Mouse (Mus musculus): ENCODE results near the gene Rnf215. TPM values are rescaled to one million over a fixed set of nuclear protein-coding genes. Genes with fewer than 3 reads are reported as not detected.
"Not testable (repeated sequence)": the region's sequence is repeated elsewhere in the genome, so short reads cannot be mapped to it uniquely, and the experiment has no call there.

The Rnf215 gene
- polyA plus RNA-seq, 1 experiment = 9.1 TPM

- H3K9me3 ChIP-seq = peaks cover 25% of the 10 kb centered on the region
- peaks cover 69% of the 10 kb centered on the region for H3K4me1 ChIP-seq
- no peaks in the 10 kb centered on the region for H3K36me3 ChIP-seq (replicated peaks; ENCODE audit: low read length)
- peak overlapping the region; percentile 87 for H3K4me3 ChIP-seq (replicated peaks)
- H3K27me3 ChIP-seq (replicated peaks) = no peaks in the 10 kb centered on the region
- no peak for TF ChIP-seq FLI1 (IDR thresholded peaks at IDR 0.05; ENCODE audit: low read length)
- TF ChIP-seq GATA1 (IDR thresholded peaks at IDR 0.05; ENCODE audit: borderline replicate concordance, low read length) = no peak
These were observed 12.8 kb upstream of the Rnf215 start for GRCm38 (mm10) chr11:4122226-4122625.

- H3K4me1 ChIP-seq = peaks cover 62% of the 10 kb centered on the region
- peak within 1 kb of the TSS; percentile 87 for H3K4me3 ChIP-seq (replicated peaks)
- no peaks in the 10 kb centered on the region for H3K36me3 ChIP-seq (replicated peaks; ENCODE audit: low read length)
- TF ChIP-seq GATA1 (IDR thresholded peaks at IDR 0.05; ENCODE audit: borderline replicate concordance, low read length) = no peak
- TF ChIP-seq FLI1 (IDR thresholded peaks at IDR 0.05; ENCODE audit: low read length) = no peak
- H3K9me3 ChIP-seq = peaks cover 27% of the 10 kb centered on the region
- no peaks in the 10 kb centered on the region for H3K27me3 ChIP-seq (replicated peaks)
These were observed 12.0 kb upstream of the Rnf215 start, which contains the start of gene Sec14l2 for GRCm38 (mm10) chr11:4122742-4123579. Sec14l2 (minus strand) TSS chr11:4123415.

GRCm38 (mm10) chr11:4123922-4124321 lies 11.1 kb upstream of the Rnf215 start:
- Histone ChIP-seq H3K36me3 (replicated peaks; ENCODE audit: low read length) (no peaks in the 10 kb centered on the region), H3K4me3 (replicated peaks) (peak overlapping the region; percentile 87), H3K4me1 (peaks cover 52% of the 10 kb centered on the region), H3K9me3 (peaks cover 27% of the 10 kb centered on the region), H3K27me3 (replicated peaks) (no peaks in the 10 kb centered on the region)
- TF ChIP-seq FLI1 (IDR thresholded peaks at IDR 0.05; ENCODE audit: low read length) (no peak), GATA1 (IDR thresholded peaks at IDR 0.05; ENCODE audit: borderline replicate concordance, low read length) (no peak)

- peaks cover 27% of the 10 kb centered on the region for H3K9me3 ChIP-seq
- peaks cover 24% of the 10 kb centered on the region for H3K4me1 ChIP-seq
- H3K36me3 ChIP-seq (replicated peaks; ENCODE audit: low read length) = no peaks in the 10 kb centered on the region
- H3K27me3 ChIP-seq (replicated peaks) = peaks cover 8% of the 10 kb centered on the region
- no peak for TF ChIP-seq FLI1 (IDR thresholded peaks at IDR 0.05; ENCODE audit: low read length)
- TF ChIP-seq GATA1 (IDR thresholded peaks at IDR 0.05; ENCODE audit: borderline replicate concordance, low read length) = no peak
- no peak overlapping the region for H3K4me3 ChIP-seq (replicated peaks)
These were observed 7.9 kb upstream of the Rnf215 start for GRCm38 (mm10) chr11:4127059-4127458.

- peaks cover 34% of the 10 kb centered on the region for H3K9me3 ChIP-seq
- H3K4me3 ChIP-seq (replicated peaks); H3K36me3 ChIP-seq (replicated peaks; ENCODE audit: low read length); H3K27me3 ChIP-seq (replicated peaks); H3K4me1 ChIP-seq: not testable (repeated sequence)
These were observed 6.5 kb upstream of the Rnf215 start for GRCm38 (mm10) chr11:4128461-4128860.

GRCm38 (mm10) chr11:4133450-4133849 lies 1.6 kb upstream of the Rnf215 start:
- Histone ChIP-seq H3K36me3 (replicated peaks; ENCODE audit: low read length) (peaks cover 22% of the 10 kb centered on the region), H3K4me1 (peaks cover 38% of the 10 kb centered on the region), H3K27me3 (replicated peaks) (peaks cover 10% of the 10 kb centered on the region), H3K9me3 (peaks cover 9% of the 10 kb centered on the region), H3K4me3 (replicated peaks) (no peak overlapping the region)
- TF ChIP-seq GATA1 (IDR thresholded peaks at IDR 0.05; ENCODE audit: borderline replicate concordance, low read length) = no peak
- no peak for TF ChIP-seq FLI1 (IDR thresholded peaks at IDR 0.05; ENCODE audit: low read length)

- H3K4me1 ChIP-seq = peaks cover 38% of the 10 kb centered on the region
- H3K4me3 ChIP-seq (replicated peaks) = peak overlapping the region; percentile 99
- H3K36me3 ChIP-seq (replicated peaks; ENCODE audit: low read length) = peaks cover 31% of the 10 kb centered on the region
- peaks cover 10% of the 10 kb centered on the region for H3K27me3 ChIP-seq (replicated peaks)
- TF ChIP-seq GATA1 (IDR thresholded peaks at IDR 0.05; ENCODE audit: borderline replicate concordance, low read length) (no peak), FLI1 (IDR thresholded peaks at IDR 0.05; ENCODE audit: low read length) (no peak)
- peaks cover 9% of the 10 kb centered on the region for H3K9me3 ChIP-seq
These were observed 602 bp upstream of the Rnf215 start for GRCm38 (mm10) chr11:4134400-4134799.

GRCm38 (mm10) chr11:4138964-4139363 lies 4.0 kb downstream of the Rnf215 start:
- Histone ChIP-seq H3K9me3 (no peaks in the 10 kb centered on the region), H3K36me3 (replicated peaks; ENCODE audit: low read length) (peaks cover 77% of the 10 kb centered on the region), H3K27me3 (replicated peaks) (no peaks in the 10 kb centered on the region), H3K4me1 (peaks cover 54% of the 10 kb centered on the region), H3K4me3 (replicated peaks) (no peak overlapping the region)
- TF ChIP-seq GATA1 (IDR thresholded peaks at IDR 0.05; ENCODE audit: borderline replicate concordance, low read length) (no peak), FLI1 (IDR thresholded peaks at IDR 0.05; ENCODE audit: low read length) (no peak)

- H3K36me3 ChIP-seq (replicated peaks; ENCODE audit: low read length) = peaks cover 82% of the 10 kb centered on the region
- TF ChIP-seq FLI1 (IDR thresholded peaks at IDR 0.05; ENCODE audit: low read length) = no peak
- TF ChIP-seq GATA1 (IDR thresholded peaks at IDR 0.05; ENCODE audit: borderline replicate concordance, low read length) = no peak
- no peak overlapping the region for H3K4me3 ChIP-seq (replicated peaks)
- peaks cover 44% of the 10 kb centered on the region for H3K4me1 ChIP-seq
- peaks cover 2% of the 10 kb centered on the region for H3K27me3 ChIP-seq (replicated peaks)
- no peaks in the 10 kb centered on the region for H3K9me3 ChIP-seq
These were observed 6.5 kb downstream of the Rnf215 start for GRCm38 (mm10) chr11:4141505-4141904.

GRCm38 (mm10) chr11:4142352-4142751 lies 7.3 kb downstream of the Rnf215 start:
- H3K36me3 ChIP-seq (replicated peaks; ENCODE audit: low read length) = peaks cover 74% of the 10 kb centered on the region
- H3K4me1 ChIP-seq = peaks cover 36% of the 10 kb centered on the region
- peaks cover 9% of the 10 kb centered on the region for H3K27me3 ChIP-seq (replicated peaks)
- H3K4me3 ChIP-seq (replicated peaks) = no peak overlapping the region
- H3K9me3 ChIP-seq = no peaks in the 10 kb centered on the region
- TF ChIP-seq GATA1 (IDR thresholded peaks at IDR 0.05; ENCODE audit: borderline replicate concordance, low read length) (no peak), FLI1 (IDR thresholded peaks at IDR 0.05; ENCODE audit: low read length) (no peak)
